Mouse (Mus musculus) mammary gland, adult 2 months (tissue): Measurements from ENCODE around the gene Rab3d. TPM values are rescaled to one million over a fixed set of nuclear protein-coding genes. Genes with fewer than 3 reads are reported as not detected.

Experiments
- polyA plus RNA-seq: library from polyadenylated mRNA; depleted of rRNA; stranded (reverse); fragments of >200 nt; gene quantifications from 2 replicates; pipeline ENCODE4 v1.2.3, GENCODE M21; 2012; ENCODE audit warnings: low replicate concordance; rRNA removed

The Rab3d gene
- 114 and 133 TPM in 2 replicates for polyA plus RNA-seq

GRCm38 (mm10) chr9:21918035-21918592, at the start of gene Rab3d:
Gene Rab3d, minus strand, starts transcription at chr9:21918192.

GRCm38 (mm10) chr9:21963417-21963816, 45.4 kb upstream of the Rab3d start, which contains the start of gene Epor:
Gene Epor, minus strand, starts transcription at chr9:21963506.

GRCm38 (mm10) chr9:21955570-21956281, 37.7 kb upstream of the Rab3d start, which contains the start of gene Swsap1:
Gene Swsap1, plus strand, starts transcription at chr9:21955755.

GRCm38 (mm10) chr9:21936692-21937570, 18.9 kb upstream of the Rab3d start, which contains the start of gene Plppr2:
Gene Plppr2, plus strand, starts transcription at chr9:21937033.

GRCm38 (mm10) chr9:21927208-21927753, 9.3 kb upstream of the Rab3d start, which contains the start of the genes Ccdc159 and Tmem205:
Gene Ccdc159, plus strand, starts transcription at chr9:21927471.
Gene Tmem205, minus strand, starts transcription at chr9:21927556.

Other genes starting within 250 kb of the Rab3d start
- gene Ldlr, start 194.7 kb downstream of the Rab3d start, polyA plus RNA-seq = 45.5 and 51.9 TPM in 2 replicates
- gene Spc24, start 157.9 kb downstream of the Rab3d start, polyA plus RNA-seq = 1.5 and 2.2 TPM in 2 replicates
- gene Kank2, start 119.4 kb downstream of the Rab3d start, polyA plus RNA-seq = 46.1 and 74.2 TPM in 2 replicates
- gene Angptl8, start 82.7 kb downstream of the Rab3d start, polyA plus RNA-seq = 133 and 228 TPM in 2 replicates
- gene Dock6, start 65.6 kb downstream of the Rab3d start, polyA plus RNA-seq = 77.8 and 82.0 TPM in 2 replicates
- 5.7 and 9.4 TPM in 2 replicates for gene Ccdc159, start 9.3 kb upstream of the Rab3d start, polyA plus RNA-seq
- 229 and 258 TPM in 2 replicates for gene Tmem205, start 9.4 kb upstream of the Rab3d start, polyA plus RNA-seq
- gene Plppr2, start 18.8 kb upstream of the Rab3d start, polyA plus RNA-seq = 15.2 and 35.3 TPM in 2 replicates
- 5.3 and 10.7 TPM in 2 replicates for gene Swsap1, start 37.6 kb upstream of the Rab3d start, polyA plus RNA-seq
- 14.0 and 19.5 TPM in 2 replicates for gene Epor, start 45.3 kb upstream of the Rab3d start, polyA plus RNA-seq
- gene Rgl3, start 71.3 kb upstream of the Rab3d start, polyA plus RNA-seq = 25.8 and 37.5 TPM in 2 replicates
- 0.20 TPM in 1 of 2 replicates, not detected in the other for gene Ccdc151, start 84.4 kb upstream of the Rab3d start, polyA plus RNA-seq
- gene Prkcsh, start 84.6 kb upstream of the Rab3d start, polyA plus RNA-seq = 63.2 and 64.1 TPM in 2 replicates
- 0.12 and 0.13 TPM in 2 replicates for gene Elavl3, start 133.8 kb upstream of the Rab3d start, polyA plus RNA-seq
- gene Gm49318, start 153.1 kb upstream of the Rab3d start, polyA plus RNA-seq = not detected in 2 replicates
- 16.2 and 26.2 TPM in 2 replicates for gene Zfp653, start 153.2 kb upstream of the Rab3d start, polyA plus RNA-seq
- gene Ecsit, start 167.2 kb upstream of the Rab3d start, polyA plus RNA-seq = 50.9 and 75.0 TPM in 2 replicates
- 52.5 and 58.1 TPM in 2 replicates for gene Cnn1, start 181.0 kb upstream of the Rab3d start, polyA plus RNA-seq
- 138 and 169 TPM in 2 replicates for gene Elof1, start 199.0 kb upstream of the Rab3d start, polyA plus RNA-seq
- gene Acp5, start 217.5 kb upstream of the Rab3d start, polyA plus RNA-seq = 477 and 607 TPM in 2 replicates
- gene Pigyl, start 238.7 kb upstream of the Rab3d start, polyA plus RNA-seq = 49.0 and 67.1 TPM in 2 replicates